8 mouse cellular contexts compared by ENCODE assay signal in genomic region chr16:77236509-77237271, GRCm38 (mm10).
DNase-seq lines count a peak whose midpoint lies in the region; ATAC-seq and TF ChIP-seq lines count a peak whose summit lies in the region.

No protein-coding gene starts in this region.

- H3K4me3 ChIP-seq in cerebellum, adult 2 months (replicated peaks; ENCODE audit: insufficient read depth, low read depth, low read length), result peak overlapping the region; percentile 69
- peak overlapping the region; percentile 37 for H3K4me3 ChIP-seq in hindbrain, postnatal 0 days (ENCODE audit: low read length)
- peak overlapping the region; percentile 43 for H3K4me3 ChIP-seq in midbrain, embryonic 15.5 days

- H3K36me3 ChIP-seq in hindbrain, postnatal 0 days (ENCODE audit: insufficient read depth, low read length), result no peaks in the 10 kb centered on the region
- no peaks in the 10 kb centered on the region for H3K36me3 ChIP-seq in midbrain, embryonic 15.5 days (replicated peaks)

- H3K9ac ChIP-seq in hindbrain, postnatal 0 days (replicated peaks; ENCODE audit: low read length), result peak overlapping the region; percentile 59
- peak overlapping the region; percentile 69 for H3K9ac ChIP-seq in midbrain, embryonic 15.5 days

- TF ChIP-seq POLR2A in cerebellum, adult 2 months (IDR thresholded peaks at IDR 0.05; ENCODE audit: borderline replicate concordance, insufficient read depth, low read length), result peak; percentile 51; the same call in 1 of the 2 replicates

- H3K4me2 ChIP-seq in hindbrain, postnatal 0 days (ENCODE audit: low read depth, low read length), result peak overlapping the region; percentile 60
- H3K4me2 ChIP-seq in midbrain, embryonic 15.5 days, result peak overlapping the region; percentile 66

- ATAC-seq in frontal cortex, adult (ENCODE audit: low TSS enrichment), result peak; percentile 74
- ATAC-seq in hindbrain, postnatal 0 days, result peak; percentile 93
- ATAC-seq in midbrain, embryonic 15.5 days (replicated peaks), result peak; percentile 89

- no peaks in the 10 kb centered on the region for H3K27me3 ChIP-seq in cerebellum, adult 2 months (ENCODE audit: control insufficient read depth, insufficient read depth, low read length)
- H3K27me3 ChIP-seq in hindbrain, postnatal 0 days (ENCODE audit: insufficient read depth, low read length), result no peaks in the 10 kb centered on the region
- no peaks in the 10 kb centered on the region for H3K27me3 ChIP-seq in midbrain, embryonic 15.5 days (replicated peaks)

- H3K4me1 ChIP-seq in cerebellum, adult 2 months (ENCODE audit: control insufficient read depth, insufficient read depth, low read length), result no peaks in the 10 kb centered on the region; the same call in 1 of the 2 replicates
- no peaks in the 10 kb centered on the region for H3K4me1 ChIP-seq in hindbrain, postnatal 0 days (ENCODE audit: insufficient read depth, low read length)
- 0 out of 2 replicates have a peak, but pooled peaks cover 8% of the 10 kb centered on the region for H3K4me1 ChIP-seq in midbrain, embryonic 15.5 days

- TF ChIP-seq CTCF in cerebellum, adult 2 months (IDR thresholded peaks at IDR 0.05; ENCODE audit: borderline replicate concordance, insufficient read depth, low read depth, low read length), result no peak
- no peak for TF ChIP-seq CTCF in hindbrain, postnatal 0 days (IDR thresholded peaks at IDR 0.05; ENCODE audit: low read depth)

- WGBS in cerebellum, adult 2 months, result 2% methylated on average over 13 of the region's 13 CpGs
- 5% methylated on average over 13 of the region's 13 CpGs for WGBS in hindbrain, postnatal 0 days
- 6% methylated on average over 13 of the region's 13 CpGs for WGBS in midbrain, embryonic 15.5 days

- H3K27ac ChIP-seq in cerebellum, adult 2 months (ENCODE audit: insufficient read depth, low read length), result peak overlapping the region; percentile 15
- H3K27ac ChIP-seq in hindbrain, postnatal 0 days, result peak overlapping the region; percentile 93
- H3K27ac ChIP-seq in midbrain, embryonic 15.5 days, result peak overlapping the region; percentile 98

- peak; percentile 59 for DNase-seq in adrenal gland, postnatal 10 days
- DNase-seq in cerebellum, adult 2 months, result peak; percentile 81 to 84
- DNase-seq in hindbrain, postnatal 0 days (ENCODE audit: low spot score), result peak; percentile 95
- DNase-seq in left cerebral cortex, adult 8-10 months (ENCODE audit: low spot score in 2 of 2), result peak; percentile 66 to 91
- peak; percentile 90 for DNase-seq in telencephalon, adult 2 months (ENCODE audit: low read depth, low spot score)
- DNase-seq in urinary bladder, postnatal 10 days (ENCODE audit: low spot score), result no peak

- no peaks in the 10 kb centered on the region for H3K9me3 ChIP-seq in hindbrain, postnatal 0 days (ENCODE audit: low read length)
- H3K9me3 ChIP-seq in midbrain, embryonic 15.5 days, result no peaks in the 10 kb centered on the region

Comparison
In these comparisons a context has a peak if more than half of its experiments do, and no peak if none do; other contexts are left out.
1. H3K27ac ChIP-seq: peak in every context shown above with its lines; median percentile 98 in midbrain, embryonic 15.5 days; 93 in hindbrain, postnatal 0 days; 15 in cerebellum, adult 2 months.